In the genomic region with DNA sequence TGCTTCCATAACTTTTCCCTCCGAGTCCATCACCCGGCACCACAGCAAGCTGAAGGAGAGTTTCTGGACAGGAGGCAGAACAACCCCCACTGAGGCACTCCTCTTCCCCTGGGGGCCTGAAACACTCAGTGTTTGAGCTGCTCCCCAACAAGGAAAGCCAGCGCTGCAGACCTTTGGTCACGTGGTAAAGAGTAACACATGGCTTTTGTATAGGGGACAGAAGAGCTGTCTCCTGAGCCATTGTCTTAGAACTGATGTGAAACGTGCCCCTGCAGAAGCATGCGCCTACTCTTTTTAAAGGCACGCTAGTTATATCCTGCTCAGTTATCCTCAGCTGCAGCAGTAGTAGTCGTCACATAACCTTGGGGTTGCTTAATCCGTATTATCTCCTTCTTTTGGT, we compare ENCODE assay signal across 19 mouse cellular contexts. TPM values are rescaled to one million over a fixed set of nuclear protein-coding genes. Genes with fewer than 3 reads are reported as not detected.
DNase-seq lines count a peak whose midpoint lies in the region; ATAC-seq lines count a peak whose summit lies in the region.
"Had no signal": no experiment of that assay in that cellular context is flagged by ENCODE, and none has a peak within 500 bp of the region (broad histone marks: within the 10 kb centered on the region; RNA-seq: fewer than 3 reads in every experiment).

No protein-coding gene starts in this region.

- H3K4me3 ChIP-seq in forebrain, embryonic 11.5 days (ENCODE audit: low read depth, low read length): no peak overlapping the region
- no peak overlapping the region for H3K4me3 ChIP-seq in forebrain, embryonic 16.5 days (replicated peaks; ENCODE audit: low read length)
- H3K4me3 ChIP-seq in midbrain, embryonic 11.5 days (ENCODE audit: low read depth, low read length): no peak overlapping the region
- H3K4me3 ChIP-seq in midbrain, embryonic 15.5 days: no peak overlapping the region
- H3K4me3 ChIP-seq: embryonic facial prominence, embryonic 13.5 days; limb, embryonic 13.5 days; myocyte had no signal

- no peaks in the 10 kb centered on the region for H3K9me3 ChIP-seq in forebrain, embryonic 11.5 days (ENCODE audit: control insufficient read depth, low read length)
- 0 out of 2 replicates have a peak, but pooled peaks cover 3% of the 10 kb centered on the region for H3K9me3 ChIP-seq in forebrain, embryonic 16.5 days (ENCODE audit: control insufficient read depth, low read length)
- no peaks in the 10 kb centered on the region for H3K9me3 ChIP-seq in midbrain, embryonic 11.5 days (ENCODE audit: control insufficient read depth, low read length)
- H3K9me3 ChIP-seq in midbrain, embryonic 15.5 days: no peaks in the 10 kb centered on the region

- H3K9ac ChIP-seq in forebrain, embryonic 11.5 days (ENCODE audit: low read length): no peak overlapping the region
- H3K9ac ChIP-seq in forebrain, embryonic 16.5 days (replicated peaks; ENCODE audit: low read depth, low read length): no peak overlapping the region
- H3K9ac ChIP-seq in midbrain, embryonic 11.5 days (ENCODE audit: low read length): no peak overlapping the region
- no peak overlapping the region for H3K9ac ChIP-seq in midbrain, embryonic 15.5 days
- H3K9ac ChIP-seq: embryonic facial prominence, embryonic 13.5 days; limb, embryonic 13.5 days; liver, postnatal 0 days had no signal

- H3K36me3 ChIP-seq in forebrain, embryonic 11.5 days (ENCODE audit: control insufficient read depth, insufficient read depth, low read length): no peaks in the 10 kb centered on the region
- H3K36me3 ChIP-seq in forebrain, embryonic 16.5 days (ENCODE audit: control insufficient read depth, insufficient read depth): no peaks in the 10 kb centered on the region
- no peaks in the 10 kb centered on the region for H3K36me3 ChIP-seq in midbrain, embryonic 11.5 days (ENCODE audit: control insufficient read depth, insufficient read depth, low read length)
- no peaks in the 10 kb centered on the region for H3K36me3 ChIP-seq in midbrain, embryonic 15.5 days (replicated peaks)

- no peak for DNase-seq in forebrain, embryonic 11.5 days (ENCODE audit: low spot score)
- no peak for DNase-seq in midbrain, embryonic 11.5 days (ENCODE audit: low spot score, missing footprints)
- DNase-seq in ZHBTc4 (ENCODE audit: low read depth, low spot score): peak; percentile 26
- peak; percentile 53 for DNase-seq in retina, postnatal 1 day
- DNase-seq in thymus, postnatal 4 days: no peak
- DNase-seq: adrenal gland, postnatal 36 days; cerebellum, postnatal 10 days; gastrocnemius, postnatal 14 days; heart, postnatal 14 days; kidney, adult 11 months; kidney, postnatal 25 days; layer of hippocampus, adult 9-11 months; liver, postnatal 0 days; thymus, postnatal 36 days had no signal

- H3K4me1 ChIP-seq in forebrain, embryonic 11.5 days (replicated peaks; ENCODE audit: control insufficient read depth, insufficient read depth, low read length): peaks cover 11% of the 10 kb centered on the region
- H3K4me1 ChIP-seq in forebrain, embryonic 16.5 days (replicated peaks; ENCODE audit: control insufficient read depth, insufficient read depth, low read length): peaks cover 11% of the 10 kb centered on the region
- no peaks in the 10 kb centered on the region for H3K4me1 ChIP-seq in midbrain, embryonic 11.5 days (ENCODE audit: control insufficient read depth, insufficient read depth, low read length)
- H3K4me1 ChIP-seq in midbrain, embryonic 15.5 days: peaks cover 2% of the 10 kb centered on the region; the same call in 1 of the 2 replicates
- H3K4me1 ChIP-seq: limb, embryonic 13.5 days had no signal

- peak; percentile 25; the same call in 1 of the 2 replicates for ATAC-seq in forebrain, embryonic 11.5 days (replicated peaks; ENCODE audit: low FRiP score)
- ATAC-seq in forebrain, embryonic 16.5 days: no peak
- peak; percentile 73 for ATAC-seq in midbrain, embryonic 11.5 days (ENCODE audit: low FRiP score)
- ATAC-seq in midbrain, embryonic 15.5 days (replicated peaks): no peak
- ATAC-seq: liver, postnatal 0 days had no signal

- H3K4me2 ChIP-seq in forebrain, embryonic 11.5 days (ENCODE audit: low read depth, low read length, severe bottlenecking): 0 out of 2 replicates have a peak overlapping the region, but pooled peaks have one; percentile 5
- H3K4me2 ChIP-seq in forebrain, embryonic 16.5 days (ENCODE audit: low read length): no peak overlapping the region
- no peak overlapping the region for H3K4me2 ChIP-seq in midbrain, embryonic 11.5 days
- H3K4me2 ChIP-seq in midbrain, embryonic 15.5 days: no peak overlapping the region
- H3K4me2 ChIP-seq: embryonic facial prominence, embryonic 13.5 days; limb, embryonic 13.5 days had no signal

- H3K27ac ChIP-seq in forebrain, embryonic 11.5 days (ENCODE audit: low read depth, low read length): no peak overlapping the region
- no peak overlapping the region for H3K27ac ChIP-seq in forebrain, embryonic 16.5 days (ENCODE audit: low read length)
- H3K27ac ChIP-seq in midbrain, embryonic 11.5 days (ENCODE audit: low read depth, low read length): no peak overlapping the region
- H3K27ac ChIP-seq in midbrain, embryonic 15.5 days: no peak overlapping the region
- H3K27ac ChIP-seq: embryonic facial prominence, embryonic 13.5 days; limb, embryonic 13.5 days had no signal

- WGBS in forebrain, embryonic 11.5 days: 37% methylated on average over 9 of the region's 9 CpGs
- WGBS in forebrain, embryonic 16.5 days: 36% methylated on average over 9 of the region's 9 CpGs
- 53% methylated on average over 9 of the region's 9 CpGs for WGBS in midbrain, embryonic 11.5 days
- 43% methylated on average over 9 of the region's 9 CpGs for WGBS in midbrain, embryonic 15.5 days

- no peaks in the 10 kb centered on the region for H3K27me3 ChIP-seq in forebrain, embryonic 11.5 days (ENCODE audit: control insufficient read depth, insufficient read depth, low read length)
- no peaks in the 10 kb centered on the region for H3K27me3 ChIP-seq in forebrain, embryonic 16.5 days (replicated peaks; ENCODE audit: control insufficient read depth, insufficient read depth, low read length)
- no peaks in the 10 kb centered on the region for H3K27me3 ChIP-seq in midbrain, embryonic 11.5 days (ENCODE audit: control insufficient read depth, insufficient read depth, low read length)
- H3K27me3 ChIP-seq in midbrain, embryonic 15.5 days (replicated peaks): no peaks in the 10 kb centered on the region
- H3K27me3 ChIP-seq: embryonic facial prominence, embryonic 13.5 days; limb, embryonic 13.5 days had no signal

RNA-seq across cellular contexts. Expression of a gene that starts 32.0 kb away (rescaled TPM):
- 18.3 and 20.5 TPM in 2 replicates for polyA plus RNA-seq in forebrain, embryonic 11.5 days (2014; fragmentation: Nextera tagmentation; extraction: Ambion mirVana)
- polyA plus RNA-seq in forebrain, embryonic 16.5 days (2015; fragmentation: Nextera tagmentation; extraction: Ambion mirVana): 2.2 and 2.4 TPM in 2 replicates
- 14.4 and 14.5 TPM in 2 replicates for polyA plus RNA-seq in midbrain, embryonic 11.5 days (2014; fragmentation: Nextera tagmentation; extraction: Ambion mirVana)
- polyA plus RNA-seq in midbrain, embryonic 15.5 days (2015; fragmentation: Nextera tagmentation; extraction: Ambion mirVana): 2.5 and 3.2 TPM in 2 replicates

Comparison
In these comparisons a context has a peak if more than half of its experiments do, and no peak if none do; other contexts are left out.
1. ATAC-seq: peak in forebrain, embryonic 11.5 days (single experiment) and midbrain, embryonic 11.5 days (single experiment); none in forebrain, embryonic 16.5 days (single experiment) and midbrain, embryonic 15.5 days (single experiment).
2. DNase-seq: peak in ZHBTc4 (single experiment) and retina, postnatal 1 day (single experiment); none in forebrain, embryonic 11.5 days (single experiment), midbrain, embryonic 11.5 days (single experiment) and thymus, postnatal 4 days (single experiment).